Mouse (Mus musculus) heart, embryonic 16.5 days (tissue): Measurements from ENCODE around the gene Slc25a28. TPM values are rescaled to one million over a fixed set of nuclear protein-coding genes. Genes with fewer than 3 reads are reported as not detected.

ENCODE experiments used
- ATAC-seq: fragments of 200-750 bp; cut with Nextera tagmentation; replicated peaks from 2 replicates; pipeline ENCODE4 v1.8.0; 2017; ENCODE audit warnings: moderate number of reproducible peaks; ENCODE audit not compliant: insufficient read depth, low FRiP score; ENCODE audit errors: extremely low read depth
- H3K27ac ChIP-seq: fragments of 300-500 bp; sonication (generic); 2 replicates; pipeline ENCODE4 v1.5.1; 2014; ENCODE audit warnings: mild to moderate bottlenecking, low read length, control low read depth, moderate library complexity
- H3K27me3 ChIP-seq: fragments of 300-500 bp; sonication (generic); 2 replicates; pipeline ENCODE4 v1.6.1; 2014; ENCODE audit warnings: low read length, mixed read lengths; ENCODE audit not compliant: control insufficient read depth, insufficient read depth
- H3K36me3 ChIP-seq: fragments of 300-500 bp; sonication (generic); 2 replicates; pipeline ENCODE4 v1.6.1; 2014; ENCODE audit not compliant: control insufficient read depth, insufficient read depth
- H3K4me1 ChIP-seq: fragments of 300-500 bp; sonication (generic); 2 replicates; pipeline ENCODE4 v1.6.1; 2014; ENCODE audit warnings: low read length, mixed read lengths; ENCODE audit not compliant: control insufficient read depth, insufficient read depth
- H3K4me2 ChIP-seq: fragments of 300-500 bp; sonication (generic); 2 replicates; pipeline ENCODE4 v1.6.1; 2014; ENCODE audit warnings: low read depth, mild to moderate bottlenecking, control low read depth, low read length
- H3K4me3 ChIP-seq: fragments of 300-500 bp; sonication (generic); 2 replicates; pipeline ENCODE4 v1.5.1; 2014; ENCODE audit warnings: mild to moderate bottlenecking, control low read depth, low read length
- H3K9ac ChIP-seq: fragments of 300-500 bp; sonication (generic); 2 replicates; pipeline ENCODE4 v1.6.1; 2014; ENCODE audit warnings: low read length, control low read depth
- H3K9me3 ChIP-seq: fragments of 300-500 bp; sonication (generic); replicated peaks from 2 replicates; pipeline ENCODE4 v1.6.1; 2016; ENCODE audit warnings: low read length; ENCODE audit not compliant: control insufficient read depth
- WGBS: fragments of 180-500 bp; shearing (Covaris S2); extraction: QIAGEN DNeasy Blood & Tissue Kit; methylation state at CpG from one replicate; pipeline ENCODE4 v1.1.7; 2014; 5-methylcytosine and 5-hydroxymethylcytosine counted together
- polyA plus RNA-seq: library from polyadenylated mRNA; unstranded; fragments of >200 nt; fragmentation: Nextera tagmentation; extraction: Ambion mirVana; gene quantifications from 2 replicates; pipeline ENCODE4 v1.2.1, GENCODE M21; 2015

Gene Slc25a28
- polyA plus RNA-seq, 1 experiment from 2014 or later: 9.5 TPM

DNA sequence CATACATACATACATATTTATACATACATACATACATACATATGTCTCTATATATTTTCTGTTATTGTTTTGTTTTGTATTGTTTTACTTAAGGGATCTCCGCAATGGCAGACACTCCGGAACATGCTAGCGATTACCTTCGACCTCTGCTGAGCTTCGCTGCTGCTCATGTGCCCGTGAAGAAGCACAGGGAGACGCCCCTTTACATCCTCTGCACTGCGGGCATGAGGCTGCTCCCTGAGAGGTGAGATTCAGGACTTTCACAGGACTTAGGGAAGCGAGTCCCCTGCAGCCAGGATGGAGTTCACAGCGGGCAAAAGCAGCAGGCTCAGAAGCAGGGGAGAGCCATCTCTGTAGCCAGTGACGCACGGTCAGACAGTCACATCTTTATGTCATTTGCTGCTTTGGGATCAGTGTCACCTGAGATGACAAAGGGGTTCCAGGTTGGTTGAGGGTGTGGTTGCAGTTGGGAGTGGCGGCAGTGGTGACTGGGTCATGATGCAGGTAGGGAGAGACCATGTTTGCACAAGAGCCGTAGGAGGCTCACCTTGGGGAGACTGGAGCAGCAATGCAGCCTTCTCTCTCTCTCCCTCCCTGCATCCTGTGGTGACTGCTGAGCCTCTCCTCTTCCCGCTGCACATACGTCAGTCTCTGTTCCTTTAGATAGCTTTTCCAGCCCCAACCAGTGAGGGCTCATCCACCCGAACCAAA lies 30.3 kb upstream of the Slc25a28 start:
- Histone ChIP-seq H3K27ac (no peak overlapping the region), H3K27me3 (no peaks in the 10 kb centered on the region), H3K4me2 (no peak overlapping the region), H3K4me1 (no peaks in the 10 kb centered on the region), H3K4me3 (no peak overlapping the region), H3K9me3 (no peaks in the 10 kb centered on the region), H3K36me3 (peaks cover 18% of the 10 kb centered on the region), H3K9ac (no peak overlapping the region)
- 89% methylated on average over 17 of the region's 17 CpGs for WGBS
- no peak for ATAC-seq

DNA sequence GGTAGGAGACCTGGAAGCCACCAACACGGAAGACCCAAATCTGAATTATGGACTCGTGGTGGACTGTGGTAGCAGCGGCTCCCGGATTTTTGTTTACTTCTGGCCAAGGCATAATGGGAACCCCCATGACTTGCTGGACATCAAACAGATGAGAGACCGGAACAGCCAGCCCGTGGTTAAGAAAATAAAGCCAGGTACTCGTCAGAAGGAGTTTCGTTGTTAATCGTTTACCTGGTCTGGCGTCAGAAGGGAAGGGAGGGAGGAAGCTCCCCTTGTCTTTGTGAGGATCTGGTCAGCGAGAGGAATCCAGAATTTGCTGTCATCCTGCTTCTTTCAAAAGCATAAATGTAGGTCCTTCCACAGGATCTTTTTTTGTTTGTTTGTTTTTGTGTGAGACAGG lies 29.5 kb upstream of the Slc25a28 start:
- WGBS: 86% methylated on average over 11 of the region's 11 CpGs
- Histone ChIP-seq H3K4me1 (no peaks in the 10 kb centered on the region), H3K9ac (no peak overlapping the region), H3K27ac (no peak overlapping the region), H3K27me3 (no peaks in the 10 kb centered on the region), H3K9me3 (no peaks in the 10 kb centered on the region), H3K4me2 (no peak overlapping the region), H3K4me3 (no peak overlapping the region), H3K36me3 (peaks cover 21% of the 10 kb centered on the region)
- no peak for ATAC-seq

DNA sequence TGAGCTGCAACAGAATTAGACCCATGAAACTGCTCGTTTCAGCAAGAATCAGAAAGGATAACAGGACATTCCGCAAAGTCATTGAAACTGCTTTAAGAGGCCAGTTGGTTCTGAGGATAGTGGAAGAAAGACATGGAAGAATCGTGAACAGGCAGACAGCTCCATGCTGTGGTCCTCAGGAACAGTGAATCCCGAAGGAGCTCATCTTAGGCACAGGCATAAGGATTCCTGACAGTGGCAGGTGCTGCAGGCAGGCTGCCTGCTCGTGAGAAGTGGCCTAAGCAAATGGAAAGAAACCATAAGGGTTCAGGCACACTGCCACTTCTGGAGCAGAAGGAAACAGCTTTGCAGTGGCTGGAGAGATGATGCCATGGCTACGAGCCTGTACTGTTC lies 25.1 kb upstream of the Slc25a28 start:
- ATAC-seq: no peak
- no peaks in the 10 kb centered on the region for H3K27me3 ChIP-seq
- H3K4me1 ChIP-seq: no peaks in the 10 kb centered on the region
- no peak overlapping the region for H3K4me3 ChIP-seq
- no peak overlapping the region for H3K4me2 ChIP-seq
- H3K27ac ChIP-seq: no peak overlapping the region
- peaks cover 9% of the 10 kb centered on the region for H3K36me3 ChIP-seq
- no peak overlapping the region for H3K9ac ChIP-seq
- WGBS: 81% methylated on average over 6 of the region's 6 CpGs
- H3K9me3 ChIP-seq: no peaks in the 10 kb centered on the region

DNA sequence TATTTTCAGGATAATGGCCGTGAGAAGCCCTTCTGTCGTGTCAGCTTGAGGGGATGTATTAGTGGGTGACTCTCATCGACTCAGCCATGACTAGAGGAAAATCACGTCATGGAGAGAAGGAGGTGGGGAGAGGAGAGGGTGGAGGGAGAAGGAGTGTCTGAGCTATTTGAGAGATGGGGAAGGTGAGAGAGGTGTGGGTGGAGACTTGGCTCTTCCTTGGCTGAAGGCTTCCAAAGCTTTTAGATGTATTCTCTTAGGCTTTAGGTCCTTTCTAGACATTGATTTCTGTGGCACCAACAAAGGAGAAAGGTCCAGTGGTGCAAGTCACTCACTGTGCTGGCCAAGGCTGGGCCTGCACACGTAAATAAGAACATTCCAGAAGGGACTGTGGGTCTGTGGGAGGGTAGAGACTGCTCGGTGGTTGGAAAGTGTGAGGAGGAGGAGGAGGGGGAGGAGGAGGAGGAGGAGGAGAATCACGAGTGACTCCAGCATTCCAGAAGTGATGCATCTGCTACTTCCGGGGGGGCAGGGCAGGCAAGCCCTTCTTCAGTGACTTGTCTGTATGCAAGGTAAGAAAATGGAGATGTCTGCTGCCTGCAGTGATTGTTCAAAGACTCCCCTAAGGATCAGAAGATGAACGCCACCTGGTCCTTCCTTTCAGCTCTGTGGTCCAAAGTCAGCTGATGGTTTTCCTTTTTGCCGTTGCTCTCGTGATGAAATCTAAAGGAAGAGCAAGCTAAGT lies 24.5 kb upstream of the Slc25a28 start:
- Histone ChIP-seq H3K27me3 (no peaks in the 10 kb centered on the region), H3K9me3 (no peaks in the 10 kb centered on the region), H3K4me1 (no peaks in the 10 kb centered on the region), H3K4me2 (no peak overlapping the region), H3K27ac (no peak overlapping the region), H3K4me3 (no peak overlapping the region), H3K36me3 (peaks cover 6% of the 10 kb centered on the region), H3K9ac (no peak overlapping the region)
- 65% methylated on average over 11 of the region's 11 CpGs for WGBS
- ATAC-seq: no peak

DNA sequence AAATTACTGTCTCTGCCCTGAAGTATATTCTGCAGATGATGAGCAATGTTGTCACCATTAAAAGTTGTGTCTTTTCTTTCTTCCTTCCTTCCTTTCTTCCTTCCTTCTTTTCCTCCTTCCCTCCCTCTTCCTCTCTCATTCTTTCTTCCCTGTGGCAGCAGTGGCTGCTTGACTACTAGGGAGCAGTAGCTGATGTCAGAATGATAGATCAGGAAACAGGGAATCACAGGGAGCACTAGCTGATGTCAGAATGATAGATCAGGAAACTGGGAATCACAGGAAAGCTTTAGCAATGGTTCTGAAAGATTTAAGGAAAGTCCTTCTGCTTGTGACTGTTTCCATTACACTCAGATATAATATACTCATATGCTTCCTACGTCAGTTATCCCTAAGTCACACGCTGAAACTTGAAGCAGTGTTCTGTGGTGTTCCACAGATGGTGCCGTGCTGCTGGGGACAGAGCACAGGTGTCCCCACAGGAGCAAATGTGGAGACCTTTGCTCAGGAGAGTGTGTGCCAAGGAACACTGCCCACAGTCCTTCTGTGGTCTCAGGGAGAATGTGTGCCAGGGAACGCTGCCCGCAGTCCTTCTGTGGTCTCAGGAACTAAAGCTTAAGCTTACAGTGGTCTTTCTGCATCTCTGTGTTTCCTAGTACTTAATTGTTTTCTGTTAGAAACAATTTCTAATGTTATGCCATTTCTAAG lies 23.1 kb upstream of the Slc25a28 start:
- Histone ChIP-seq H3K4me3 (no peak overlapping the region), H3K27me3 (no peaks in the 10 kb centered on the region), H3K4me1 (no peaks in the 10 kb centered on the region), H3K9me3 (no peaks in the 10 kb centered on the region), H3K27ac (no peak overlapping the region), H3K4me2 (no peak overlapping the region), H3K36me3 (peaks cover 5% of the 10 kb centered on the region), H3K9ac (no peak overlapping the region)
- ATAC-seq: no peak
- 86% methylated on average over 5 of the region's 5 CpGs for WGBS

DNA sequence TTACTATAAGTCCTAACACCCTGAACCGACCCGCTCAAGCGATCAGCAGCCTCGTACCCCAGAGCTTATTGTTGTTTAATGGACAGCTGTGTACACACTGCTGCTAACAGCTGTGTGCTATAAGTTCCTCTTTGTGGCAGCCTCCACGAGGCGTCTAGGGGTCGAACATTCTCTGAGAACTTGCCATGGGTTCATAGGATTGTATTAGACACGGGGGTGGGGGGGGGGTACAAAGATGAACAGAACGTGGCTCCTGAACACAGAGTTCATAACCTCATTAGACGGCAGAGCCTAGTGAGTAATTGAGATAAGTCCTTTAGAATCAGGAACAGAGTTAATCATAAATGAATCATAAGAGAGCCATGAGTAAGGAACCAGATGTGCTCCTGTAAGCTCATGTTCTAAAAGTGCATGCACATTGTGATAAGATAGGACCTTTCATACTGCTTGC lies 20.9 kb upstream of the Slc25a28 start:
- Histone ChIP-seq H3K36me3 (peaks cover 5% of the 10 kb centered on the region), H3K9ac (no peak overlapping the region), H3K4me2 (no peak overlapping the region), H3K4me1 (no peaks in the 10 kb centered on the region; the same call in 1 of the 2 replicates), H3K27ac (no peak overlapping the region), H3K4me3 (no peak overlapping the region), H3K9me3 (no peaks in the 10 kb centered on the region), H3K27me3 (no peaks in the 10 kb centered on the region)
- ATAC-seq: no peak
- WGBS: 69% methylated on average over 10 of the region's 10 CpGs

DNA sequence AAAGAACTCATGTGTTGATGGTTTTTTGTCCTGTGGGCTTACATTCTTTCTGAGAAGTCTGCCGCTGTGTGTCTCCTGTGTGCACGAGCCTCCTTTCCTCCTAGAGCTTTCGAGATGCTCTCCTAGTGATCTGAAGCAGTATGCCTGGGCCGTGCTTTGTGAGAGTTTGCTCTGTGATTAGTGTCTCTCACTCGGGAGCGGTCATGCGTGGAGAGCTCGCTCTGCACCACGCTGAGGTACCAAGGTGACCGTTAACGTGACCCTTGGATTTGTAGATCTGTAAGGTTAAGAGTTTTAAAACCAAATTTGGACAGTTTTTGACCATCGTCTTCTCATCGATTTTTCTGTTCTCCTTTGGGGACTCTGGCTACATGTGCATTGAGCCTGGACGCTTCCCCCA lies 18.1 kb upstream of the Slc25a28 start:
- Histone ChIP-seq H3K9ac (no peak overlapping the region), H3K4me3 (no peak overlapping the region), H3K36me3 (no peaks in the 10 kb centered on the region; the same call in 1 of the 2 replicates), H3K4me1 (peaks cover 6% of the 10 kb centered on the region), H3K9me3 (no peaks in the 10 kb centered on the region), H3K27me3 (no peaks in the 10 kb centered on the region; the same call in 1 of the 2 replicates), H3K27ac (no peak overlapping the region), H3K4me2 (no peak overlapping the region)
- no peak for ATAC-seq
- WGBS: 88% methylated on average over 14 of the region's 14 CpGs

DNA sequence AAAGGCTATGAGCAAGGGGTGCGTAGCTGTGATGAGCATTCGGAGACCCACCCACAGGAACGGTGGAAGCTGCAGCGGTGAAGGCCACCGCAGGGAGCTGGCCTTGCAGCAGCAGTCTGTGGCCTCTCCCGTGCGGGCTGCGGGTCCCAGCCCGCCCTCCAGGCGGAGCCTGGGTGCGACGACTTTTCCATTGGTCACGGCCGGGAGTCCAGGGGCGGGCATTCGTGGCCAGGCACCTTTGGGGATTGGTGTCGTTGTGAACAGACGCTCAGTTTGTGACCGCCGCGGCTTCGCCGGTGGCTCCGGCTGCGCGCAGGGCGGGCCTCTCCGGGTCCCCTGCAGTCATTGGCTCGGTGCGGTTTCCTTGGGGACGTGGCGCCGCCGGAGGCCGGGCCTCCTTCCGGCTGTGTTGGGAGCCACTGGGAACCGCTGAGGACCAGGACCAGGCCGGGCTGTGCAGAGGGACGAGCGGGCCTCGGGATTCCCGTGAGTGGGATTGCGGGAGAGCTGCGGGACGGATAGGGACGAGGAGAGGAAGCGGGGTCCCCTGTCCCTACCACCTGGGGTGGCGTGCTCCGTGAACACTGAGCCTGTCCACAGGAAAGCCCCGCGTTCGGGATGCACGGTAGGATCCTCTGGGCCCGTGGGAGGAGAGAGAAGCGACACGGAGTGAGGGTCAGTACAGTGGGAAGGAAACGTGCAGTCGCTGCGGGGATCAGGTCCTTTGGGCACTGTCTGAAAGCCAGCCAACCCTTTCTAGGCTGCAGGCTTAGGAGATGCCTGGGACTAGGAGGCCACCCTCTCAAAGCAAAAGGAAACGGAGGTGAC lies 15.0 kb upstream of the Slc25a28 start, which contains the start of gene Entpd7:
Gene Entpd7 (plus strand): TSS at position 254 of the 828 bp plus-strand sequence.
- H3K27me3 ChIP-seq: no peaks in the 10 kb centered on the region; the same call in 1 of the 2 replicates
- peak within 1 kb of the TSS; percentile 71 for H3K4me3 ChIP-seq
- peak; percentile 100 for ATAC-seq
- no peaks in the 10 kb centered on the region for H3K9me3 ChIP-seq
- peaks cover 6% of the 10 kb centered on the region for H3K4me1 ChIP-seq
- peak within 1 kb of the TSS; percentile 79 for H3K4me2 ChIP-seq
- no peaks in the 10 kb centered on the region; the same call in 1 of the 2 replicates for H3K36me3 ChIP-seq
- WGBS: under 1% methylated on average over 60 of the region's 60 CpGs
- H3K27ac ChIP-seq: peak within 1 kb of the TSS; percentile 25; the same call in 1 of the 2 replicates
- H3K9ac ChIP-seq: peak within 1 kb of the TSS; percentile 80
